ENCODE assay signal across 11 mouse cellular contexts in genomic region chr6:145745291-145745690, GRCm38 (mm10). TPM values are rescaled to one million over a fixed set of nuclear protein-coding genes. Genes with fewer than 3 reads are reported as not detected.
DNase-seq lines count a peak whose midpoint lies in the region; ATAC-seq lines count a peak whose summit lies in the region.
"Had no signal": no experiment of that assay in that cellular context is flagged by ENCODE, and none has a peak within 500 bp of the region (broad histone marks: within the 10 kb centered on the region; RNA-seq: fewer than 3 reads in every experiment).

No protein-coding gene starts in this region.

- no peak for ATAC-seq in heart, embryonic 16.5 days (replicated peaks; ENCODE audit: extremely low read depth, insufficient read depth, low FRiP score)
- ATAC-seq in neural tube, embryonic 13.5 days (ENCODE audit: low read depth), result no peak
- no peak for ATAC-seq in neural tube, embryonic 15.5 days (ENCODE audit: low FRiP score)
- no peak for ATAC-seq in megakaryocyte progenitor cell, adult 5-6 weeks (replicated peaks; ENCODE audit: poor library complexity)

- no peak overlapping the region for H3K4me3 ChIP-seq in heart, embryonic 16.5 days (ENCODE audit: low read length)
- H3K4me3 ChIP-seq in neural tube, embryonic 13.5 days, result peak overlapping the region; percentile 51; the same call in 1 of the 2 replicates
- peak overlapping the region; percentile 70; the same call in 1 of the 2 replicates for H3K4me3 ChIP-seq in neural tube, embryonic 15.5 days (replicated peaks)

- peaks cover 30% of the 10 kb centered on the region for H3K4me1 ChIP-seq in heart, embryonic 16.5 days (ENCODE audit: control insufficient read depth, insufficient read depth, low read length)
- peaks cover 16% of the 10 kb centered on the region for H3K4me1 ChIP-seq in neural tube, embryonic 13.5 days (replicated peaks)
- H3K4me1 ChIP-seq in neural tube, embryonic 15.5 days, result peaks cover 19% of the 10 kb centered on the region; the same call in 1 of the 2 replicates

- peaks cover 5% of the 10 kb centered on the region; the same call in 1 of the 2 replicates for H3K36me3 ChIP-seq in heart, embryonic 16.5 days (ENCODE audit: control insufficient read depth, insufficient read depth)
- no peaks in the 10 kb centered on the region for H3K36me3 ChIP-seq in neural tube, embryonic 13.5 days
- H3K36me3 ChIP-seq in neural tube, embryonic 15.5 days, result no peaks in the 10 kb centered on the region
- H3K36me3 ChIP-seq: forebrain, embryonic 12.5 days; limb, embryonic 12.5 days had no signal

- no peaks in the 10 kb centered on the region for H3K9me3 ChIP-seq in heart, embryonic 16.5 days (replicated peaks; ENCODE audit: control insufficient read depth, low read length)
- no peaks in the 10 kb centered on the region for H3K9me3 ChIP-seq in neural tube, embryonic 13.5 days
- no peaks in the 10 kb centered on the region for H3K9me3 ChIP-seq in neural tube, embryonic 15.5 days (replicated peaks)
- H3K9me3 ChIP-seq: forebrain, embryonic 12.5 days; limb, embryonic 12.5 days had no signal

- WGBS in heart, embryonic 16.5 days, result 29% methylated on average over 3 of the region's 3 CpGs
- 56% methylated on average over 3 of the region's 3 CpGs for WGBS in neural tube, embryonic 13.5 days
- 46% methylated on average over 3 of the region's 3 CpGs for WGBS in neural tube, embryonic 15.5 days

- no peak for DNase-seq in heart, postnatal 4 days
- no peak for DNase-seq in neural tube, embryonic 10.5 days (ENCODE audit: extremely low spot score, low spot score)
- DNase-seq in brain, adult 2 months (ENCODE audit: low read depth, low spot score), result peak; percentile 77
- no peak for DNase-seq in retina, postnatal 1 day

- no peak overlapping the region for H3K4me2 ChIP-seq in heart, embryonic 16.5 days (ENCODE audit: low read depth, low read length)
- 0 out of 2 replicates have a peak overlapping the region, but pooled peaks have one; percentile 80 for H3K4me2 ChIP-seq in neural tube, embryonic 13.5 days
- H3K4me2 ChIP-seq in neural tube, embryonic 15.5 days, result peak overlapping the region; percentile 83

- peak overlapping the region; percentile 94 for H3K27ac ChIP-seq in heart, embryonic 16.5 days (ENCODE audit: low read length)
- H3K27ac ChIP-seq in neural tube, embryonic 13.5 days (replicated peaks), result no peak overlapping the region
- no peak overlapping the region for H3K27ac ChIP-seq in neural tube, embryonic 15.5 days (replicated peaks)
- H3K27ac ChIP-seq: forebrain, embryonic 12.5 days had no signal

- peak overlapping the region; percentile 17; the same call in 1 of the 2 replicates for H3K9ac ChIP-seq in heart, embryonic 16.5 days (ENCODE audit: low read length)
- H3K9ac ChIP-seq in neural tube, embryonic 13.5 days, result no peak overlapping the region
- no peak overlapping the region for H3K9ac ChIP-seq in neural tube, embryonic 15.5 days (replicated peaks)
- H3K9ac ChIP-seq: limb, embryonic 12.5 days had no signal

- H3K27me3 ChIP-seq in heart, embryonic 16.5 days (ENCODE audit: control insufficient read depth, insufficient read depth, low read length), result no peaks in the 10 kb centered on the region
- 0 out of 2 replicates have a peak, but pooled peaks cover 4% of the 10 kb centered on the region for H3K27me3 ChIP-seq in neural tube, embryonic 13.5 days
- no peaks in the 10 kb centered on the region for H3K27me3 ChIP-seq in neural tube, embryonic 15.5 days (replicated peaks)
- H3K27me3 ChIP-seq: limb, embryonic 12.5 days had no signal

RNA-seq across cellular contexts. Expression of gene Rassf8, which starts 1.3 kb away (rescaled TPM):
- 7.3 TPM in 2 replicates for polyA plus RNA-seq in heart, embryonic 16.5 days (2015; fragmentation: Nextera tagmentation; extraction: Ambion mirVana)
- 10 to 100 TPM; 93.1 to 97.9 TPM for total RNA-seq in heart, postnatal 4 days (2021)
- polyA plus RNA-seq in neural tube, embryonic 13.5 days (2015; fragmentation: Nextera tagmentation; extraction: Ambion mirVana), result 4.8 and 5.8 TPM in 2 replicates
- 5.3 TPM in 2 replicates for polyA plus RNA-seq in neural tube, embryonic 15.5 days (2015; fragmentation: Nextera tagmentation; extraction: Ambion mirVana)
- 8.3 and 11.5 TPM in 2 replicates for total RNA-seq in megakaryocyte progenitor cell, adult 5-6 weeks (2015)
- total RNA-seq in megakaryocyte progenitor cell, adult 5-6 weeks (2017), result 11.9 and 14.8 TPM in 2 replicates
- total RNA-seq: MEL had no signal
